Mouse (Mus musculus): ENCODE data around the gene Med29. TPM values are rescaled to one million over a fixed set of nuclear protein-coding genes. Genes with fewer than 3 reads are reported as not detected.

The Med29 gene
- polyA plus RNA-seq, 1 experiment from 2014 or later = 50.5 TPM

DNA sequence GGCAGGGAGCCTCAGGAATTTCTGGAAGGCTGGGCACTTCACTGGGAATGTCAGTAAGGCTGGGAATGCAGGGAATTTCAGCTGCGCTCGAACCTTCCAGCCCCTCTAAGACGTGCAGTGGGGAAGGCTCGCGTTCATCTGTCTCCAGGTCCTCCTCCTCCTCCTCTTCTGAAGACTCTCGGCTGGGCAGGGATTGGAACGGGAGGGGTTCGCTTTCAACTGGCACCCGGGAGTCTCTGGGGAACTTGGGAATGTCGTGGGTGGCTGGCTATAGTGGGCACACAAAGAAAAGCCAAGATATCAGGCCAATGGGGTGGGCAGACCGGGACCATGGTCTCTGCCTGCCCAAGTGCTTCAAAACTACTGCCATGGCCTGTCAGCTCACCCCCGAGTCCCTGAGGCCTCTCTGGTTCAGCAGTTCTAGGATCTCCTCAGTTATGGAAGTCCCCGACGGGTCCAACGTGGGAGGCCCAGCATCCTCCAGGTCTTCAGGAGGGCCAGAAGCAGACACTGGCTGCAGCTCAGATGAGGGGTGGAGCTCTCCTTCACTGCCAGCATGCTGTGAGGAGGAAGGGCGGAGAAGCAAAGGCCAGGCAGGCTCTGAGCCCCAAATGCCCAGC is 30.0 kb downstream of the Med29 start:
- DNase-seq (ENCODE audit: low spot score, missing footprints) (no peak), ATAC-seq (ENCODE audit: low FRiP score) (no peak)
- no peaks in the 10 kb centered on the region for H3K27me3 ChIP-seq (ENCODE audit: control insufficient read depth, insufficient read depth, low read length)
- H3K36me3 ChIP-seq (ENCODE audit: control insufficient read depth, insufficient read depth, low read length) = peaks cover 44% of the 10 kb centered on the region
- WGBS = 82% methylated on average over 16 of the region's 16 CpGs
- H3K9ac ChIP-seq (ENCODE audit: low read length) = no peak overlapping the region
- no peak overlapping the region for H3K4me2 ChIP-seq
- H3K4me3 ChIP-seq (ENCODE audit: low read depth, low read length) = no peak overlapping the region
- no peak overlapping the region for H3K27ac ChIP-seq (ENCODE audit: low read depth, low read length)
- H3K4me1 ChIP-seq (ENCODE audit: control insufficient read depth, insufficient read depth, low read length) = peaks cover 9% of the 10 kb centered on the region
- H3K9me3 ChIP-seq (ENCODE audit: control insufficient read depth, low read length) = no peaks in the 10 kb centered on the region; the same call in 1 of the 2 replicates

GRCm38 (mm10) chr7:28361647-28362341 is 30.7 kb downstream of the Med29 start:
- DNase-seq (ENCODE audit: low spot score, missing footprints) = no peak
- Histone ChIP-seq H3K36me3 (ENCODE audit: control insufficient read depth, insufficient read depth, low read length) (peaks cover 38% of the 10 kb centered on the region), H3K27ac (ENCODE audit: low read depth, low read length) (no peak overlapping the region), H3K9me3 (ENCODE audit: control insufficient read depth, low read length) (no peaks in the 10 kb centered on the region; the same call in 1 of the 2 replicates), H3K4me1 (ENCODE audit: control insufficient read depth, insufficient read depth, low read length) (peaks cover 16% of the 10 kb centered on the region), H3K27me3 (ENCODE audit: control insufficient read depth, insufficient read depth, low read length) (no peaks in the 10 kb centered on the region), H3K4me3 (ENCODE audit: low read depth, low read length) (no peak overlapping the region), H3K9ac (ENCODE audit: low read length) (no peak overlapping the region), H3K4me2 (no peak overlapping the region)
- 95% methylated on average over 20 of the region's 20 CpGs for WGBS
- no peak for ATAC-seq (ENCODE audit: low FRiP score)

DNA sequence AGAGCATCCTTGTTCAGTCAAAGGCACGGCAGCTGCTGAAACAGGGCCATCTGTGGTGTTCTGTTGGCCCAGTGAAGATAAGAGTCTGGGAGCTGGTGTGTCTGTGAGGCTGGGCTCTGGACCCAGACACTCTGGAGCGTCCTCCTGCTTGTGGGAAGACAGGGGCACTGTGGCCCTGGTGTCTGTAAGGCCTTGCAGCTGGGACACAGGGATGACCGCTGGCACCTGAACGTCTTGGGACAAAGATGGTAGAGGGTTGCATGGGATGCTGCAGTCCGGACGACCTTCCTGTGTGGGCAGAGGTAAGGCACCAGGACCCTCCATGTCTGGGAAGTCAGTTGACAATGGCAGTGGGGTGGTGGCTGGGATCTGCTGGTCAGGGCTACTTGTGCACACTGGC is 32.2 kb downstream of the Med29 start:
- Histone ChIP-seq H3K9ac (ENCODE audit: low read length) (no peak overlapping the region), H3K27ac (ENCODE audit: low read depth, low read length) (no peak overlapping the region), H3K9me3 (ENCODE audit: control insufficient read depth, low read length) (no peaks in the 10 kb centered on the region; the same call in 1 of the 2 replicates), H3K4me1 (ENCODE audit: control insufficient read depth, insufficient read depth, low read length) (peaks cover 18% of the 10 kb centered on the region), H3K4me2 (no peak overlapping the region), H3K36me3 (ENCODE audit: control insufficient read depth, insufficient read depth, low read length) (peaks cover 36% of the 10 kb centered on the region), H3K27me3 (ENCODE audit: control insufficient read depth, insufficient read depth, low read length) (no peaks in the 10 kb centered on the region), H3K4me3 (ENCODE audit: low read depth, low read length) (no peak overlapping the region)
- WGBS = 96% methylated on average over 6 of the region's 6 CpGs
- no peak for ATAC-seq (ENCODE audit: low FRiP score)
- no peak for DNase-seq (ENCODE audit: low spot score, missing footprints)

- 92% methylated on average over 10 of the region's 10 CpGs for WGBS
- no peak overlapping the region for H3K27ac ChIP-seq (ENCODE audit: low read depth, low read length)
- H3K9ac ChIP-seq (ENCODE audit: low read length) = no peak overlapping the region
- H3K4me1 ChIP-seq (ENCODE audit: control insufficient read depth, insufficient read depth, low read length) = peaks cover 18% of the 10 kb centered on the region
- H3K4me2 ChIP-seq = no peak overlapping the region
- DNase-seq (ENCODE audit: low spot score, missing footprints) (no peak), ATAC-seq (ENCODE audit: low FRiP score) (no peak)
- no peaks in the 10 kb centered on the region; the same call in 1 of the 2 replicates for H3K9me3 ChIP-seq (ENCODE audit: control insufficient read depth, low read length)
- peaks cover 32% of the 10 kb centered on the region for H3K36me3 ChIP-seq (ENCODE audit: control insufficient read depth, insufficient read depth, low read length)
- H3K4me3 ChIP-seq (ENCODE audit: low read depth, low read length) = no peak overlapping the region
- no peaks in the 10 kb centered on the region for H3K27me3 ChIP-seq (ENCODE audit: control insufficient read depth, insufficient read depth, low read length)
Observed at GRCm38 (mm10) chr7:28359854-28360253, 32.7 kb downstream of the Med29 start.

DNA sequence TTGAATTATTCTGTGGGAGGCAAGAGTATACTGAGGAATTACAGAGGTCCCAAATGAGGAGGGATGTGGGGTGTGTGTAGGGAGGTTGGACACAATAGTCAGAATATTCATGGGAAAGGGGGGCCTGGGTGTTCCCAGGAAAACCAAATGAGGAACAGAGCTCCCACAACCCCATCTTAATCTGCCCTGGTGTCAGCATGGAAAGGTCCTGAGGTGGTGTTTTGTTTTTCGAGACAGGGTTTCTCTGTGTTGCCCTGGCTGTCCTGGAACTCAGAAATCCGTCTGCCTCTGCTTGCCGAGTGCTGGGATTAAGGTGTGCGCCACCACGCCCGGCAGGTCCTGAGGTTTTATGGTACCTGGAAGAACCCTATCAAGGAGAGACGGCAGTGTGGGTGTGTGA is 34.1 kb downstream of the Med29 start:
- no peak overlapping the region for H3K4me3 ChIP-seq (ENCODE audit: low read depth, low read length)

GRCm38 (mm10) chr7:28357984-28358383 is 34.5 kb downstream of the Med29 start:
- H3K36me3 ChIP-seq (ENCODE audit: control insufficient read depth, insufficient read depth, low read length) = peaks cover 35% of the 10 kb centered on the region
- H3K27ac ChIP-seq (ENCODE audit: low read depth, low read length) = peak overlapping the region; percentile 58
- DNase-seq (ENCODE audit: low spot score, missing footprints) (peak; percentile 91), ATAC-seq (ENCODE audit: low FRiP score) (peak; percentile 64)
- H3K4me1 ChIP-seq (ENCODE audit: control insufficient read depth, insufficient read depth, low read length) = peaks cover 18% of the 10 kb centered on the region
- H3K27me3 ChIP-seq (ENCODE audit: control insufficient read depth, insufficient read depth, low read length) = no peaks in the 10 kb centered on the region
- H3K9me3 ChIP-seq (ENCODE audit: control insufficient read depth, low read length) = no peaks in the 10 kb centered on the region; the same call in 1 of the 2 replicates
- H3K4me2 ChIP-seq = 0 out of 2 replicates have a peak overlapping the region, but pooled peaks have one; percentile 8
- no peak overlapping the region for H3K4me3 ChIP-seq (ENCODE audit: low read depth, low read length)
- WGBS = 2% methylated on average over 5 of the region's 5 CpGs
- peak overlapping the region; percentile 37; the same call in 1 of the 2 replicates for H3K9ac ChIP-seq (ENCODE audit: low read length)

More for the DNA sequence above, 34.1 kb downstream of the Med29 start:
- Histone ChIP-seq H3K4me2 (no peak overlapping the region), H3K4me1 (ENCODE audit: control insufficient read depth, insufficient read depth, low read length) (peaks cover 18% of the 10 kb centered on the region), H3K9ac (ENCODE audit: low read length) (peak overlapping the region; percentile 37; the same call in 1 of the 2 replicates), H3K27me3 (ENCODE audit: control insufficient read depth, insufficient read depth, low read length) (no peaks in the 10 kb centered on the region), H3K36me3 (ENCODE audit: control insufficient read depth, insufficient read depth, low read length) (peaks cover 30% of the 10 kb centered on the region), H3K27ac (ENCODE audit: low read depth, low read length) (peak overlapping the region; percentile 58), H3K9me3 (ENCODE audit: control insufficient read depth, low read length) (no peaks in the 10 kb centered on the region; the same call in 1 of the 2 replicates)
- WGBS = 51% methylated on average over 7 of the region's 7 CpGs
- DNase-seq (ENCODE audit: low spot score, missing footprints) (no peak), ATAC-seq (ENCODE audit: low FRiP score) (peak; percentile 50)

- Histone ChIP-seq H3K9ac (ENCODE audit: low read length) (peak overlapping the region; percentile 37; the same call in 1 of the 2 replicates), H3K4me3 (ENCODE audit: low read depth, low read length) (no peak overlapping the region), H3K27ac (ENCODE audit: low read depth, low read length) (peak overlapping the region; percentile 58; the same call in 1 of the 2 replicates), H3K9me3 (ENCODE audit: control insufficient read depth, low read length) (no peaks in the 10 kb centered on the region; the same call in 1 of the 2 replicates), H3K4me1 (ENCODE audit: control insufficient read depth, insufficient read depth, low read length) (peaks cover 18% of the 10 kb centered on the region), H3K36me3 (ENCODE audit: control insufficient read depth, insufficient read depth, low read length) (peaks cover 30% of the 10 kb centered on the region), H3K27me3 (ENCODE audit: control insufficient read depth, insufficient read depth, low read length) (no peaks in the 10 kb centered on the region), H3K4me2 (no peak overlapping the region)
- ATAC-seq (ENCODE audit: low FRiP score) = peak; percentile 22; the same call in 1 of the 2 replicates
- WGBS = 2% methylated on average over 5 of the region's 5 CpGs
- DNase-seq (ENCODE audit: low spot score, missing footprints) = no peak
Observed at GRCm38 (mm10) chr7:28356981-28357380, 35.5 kb downstream of the Med29 start.

- Histone ChIP-seq H3K27me3 (ENCODE audit: control insufficient read depth, insufficient read depth, low read length) (no peaks in the 10 kb centered on the region), H3K4me1 (ENCODE audit: control insufficient read depth, insufficient read depth, low read length) (peaks cover 26% of the 10 kb centered on the region), H3K4me2 (no peak overlapping the region), H3K36me3 (ENCODE audit: control insufficient read depth, insufficient read depth, low read length) (peaks cover 14% of the 10 kb centered on the region), H3K4me3 (ENCODE audit: low read depth, low read length) (no peak overlapping the region), H3K9me3 (ENCODE audit: control insufficient read depth, low read length) (no peaks in the 10 kb centered on the region), H3K27ac (ENCODE audit: low read depth, low read length) (no peak overlapping the region), H3K9ac (ENCODE audit: low read length) (no peak overlapping the region)
- 93% methylated on average over 3 of the region's 3 CpGs for WGBS
- ATAC-seq (ENCODE audit: low FRiP score) (no peak), DNase-seq (ENCODE audit: low spot score, missing footprints) (no peak)
Observed at GRCm38 (mm10) chr7:28355221-28355620, 37.3 kb downstream of the Med29 start.

- H3K36me3 ChIP-seq (ENCODE audit: control insufficient read depth, insufficient read depth, low read length) = peaks cover 11% of the 10 kb centered on the region
- WGBS = 95% methylated on average over 3 of the region's 3 CpGs
- peaks cover 32% of the 10 kb centered on the region for H3K4me1 ChIP-seq (ENCODE audit: control insufficient read depth, insufficient read depth, low read length)
- H3K4me2 ChIP-seq = no peak overlapping the region
- no peak overlapping the region for H3K4me3 ChIP-seq (ENCODE audit: low read depth, low read length)
- no peak for DNase-seq (ENCODE audit: low spot score, missing footprints)
- ATAC-seq (ENCODE audit: low FRiP score) = no peak
- no peak overlapping the region for H3K9ac ChIP-seq (ENCODE audit: low read length)
- H3K9me3 ChIP-seq (ENCODE audit: control insufficient read depth, low read length) = no peaks in the 10 kb centered on the region
- no peak overlapping the region for H3K27ac ChIP-seq (ENCODE audit: low read depth, low read length)
- H3K27me3 ChIP-seq (ENCODE audit: control insufficient read depth, insufficient read depth, low read length) = no peaks in the 10 kb centered on the region
Observed at GRCm38 (mm10) chr7:28354596-28354995, 37.9 kb downstream of the Med29 start.

Data from midbrain, embryonic 11.5 days (tissue).